Mouse (Mus musculus): Measurements from ENCODE around the gene Apof. TPM values are rescaled to one million over a fixed set of nuclear protein-coding genes. Genes with fewer than 3 reads are reported as not detected.

The Apof gene
- 0.11 TPM in 1 of 2 replicates, not detected in the other for polyA plus RNA-seq (2021; fragmentation: Nextera tagmentation)
- long read RNA-seq, experiment 1, result 0 reads
- long read RNA-seq, experiment 2, result 0 reads

DNA sequence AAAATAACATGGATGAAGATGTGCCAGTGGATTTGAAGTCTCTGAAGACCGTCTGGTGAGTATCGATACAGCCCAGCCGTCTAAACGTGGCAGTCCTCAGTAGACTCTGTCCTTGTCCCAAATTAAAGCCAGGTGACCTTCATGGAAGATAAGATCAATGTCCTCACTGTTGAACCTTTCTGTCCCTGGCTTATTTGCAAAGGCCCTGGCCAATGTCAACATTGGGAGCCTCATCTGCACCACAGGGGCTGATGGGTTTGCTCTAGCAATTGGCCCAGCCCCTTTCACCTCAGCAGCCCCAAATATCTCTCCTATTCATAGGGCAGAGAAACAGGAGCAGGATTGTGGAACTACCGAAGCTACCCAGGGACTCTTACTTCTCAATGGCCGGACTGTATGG, at the start of gene Apof:
Gene Apof, plus strand, starts transcription at position 301 of the 400 bp plus-strand sequence.

DNA sequence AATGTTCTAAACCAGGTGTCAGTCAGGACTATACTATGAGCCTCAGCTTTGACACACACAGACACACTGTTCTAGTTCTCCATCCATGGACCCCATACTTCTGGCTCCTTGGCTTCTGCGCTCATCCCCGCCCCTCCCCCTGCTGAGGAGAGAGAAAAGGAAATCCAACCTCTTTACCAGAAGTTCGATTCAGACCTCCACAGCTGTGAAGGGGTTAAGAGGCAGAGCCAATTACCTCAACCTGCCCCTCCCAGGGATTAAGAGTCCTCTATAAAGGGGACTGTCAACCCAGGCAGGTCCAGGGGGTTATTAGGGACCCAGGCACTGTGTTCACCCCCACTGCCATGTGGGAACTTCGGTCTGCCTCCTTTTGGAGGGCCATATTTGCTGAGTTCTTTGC, 42.9 kb upstream of the Apof start, which contains the start of gene Mip:
Gene Mip, plus strand, starts transcription at position 301 of the 400 bp plus-strand sequence.

DNA sequence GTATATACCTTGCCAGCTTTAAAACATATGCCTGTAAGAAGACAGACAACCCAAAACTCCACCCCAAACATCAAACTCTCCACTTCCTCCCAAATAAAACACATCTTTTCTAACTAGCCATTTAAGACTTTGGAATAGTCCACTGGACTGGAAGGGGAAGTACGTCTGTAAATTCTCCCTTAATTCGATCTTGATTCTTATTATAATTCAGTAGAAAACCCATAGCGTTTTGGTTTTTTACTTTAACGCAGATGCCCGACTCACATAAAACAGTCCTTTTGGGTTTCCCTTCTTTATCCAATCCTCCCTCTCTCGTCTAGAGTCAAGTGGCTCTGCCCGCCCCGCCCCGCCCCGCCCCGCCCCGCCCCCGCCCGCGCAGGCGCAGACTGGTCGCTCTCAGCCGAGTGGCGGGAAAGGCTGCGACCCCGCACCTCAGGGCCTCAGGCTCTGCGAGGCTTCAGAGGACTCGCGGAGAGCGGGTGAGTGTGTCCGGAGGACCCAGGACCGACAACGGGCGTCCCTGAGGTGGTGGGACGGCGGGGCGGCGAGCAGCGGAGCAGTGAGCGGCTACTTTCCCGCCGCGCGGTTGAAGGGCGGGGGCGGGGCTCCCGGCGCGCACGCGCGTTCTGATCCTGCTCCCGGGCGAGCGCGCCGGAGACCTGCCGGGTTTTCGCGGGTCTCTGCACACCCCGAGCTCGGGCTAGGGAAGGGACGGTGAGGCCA, 36.6 kb upstream of the Apof start, which contains the start of gene Timeless:
Gene Timeless, plus strand, starts transcription at position 369 of the 723 bp plus-strand sequence.

DNA sequence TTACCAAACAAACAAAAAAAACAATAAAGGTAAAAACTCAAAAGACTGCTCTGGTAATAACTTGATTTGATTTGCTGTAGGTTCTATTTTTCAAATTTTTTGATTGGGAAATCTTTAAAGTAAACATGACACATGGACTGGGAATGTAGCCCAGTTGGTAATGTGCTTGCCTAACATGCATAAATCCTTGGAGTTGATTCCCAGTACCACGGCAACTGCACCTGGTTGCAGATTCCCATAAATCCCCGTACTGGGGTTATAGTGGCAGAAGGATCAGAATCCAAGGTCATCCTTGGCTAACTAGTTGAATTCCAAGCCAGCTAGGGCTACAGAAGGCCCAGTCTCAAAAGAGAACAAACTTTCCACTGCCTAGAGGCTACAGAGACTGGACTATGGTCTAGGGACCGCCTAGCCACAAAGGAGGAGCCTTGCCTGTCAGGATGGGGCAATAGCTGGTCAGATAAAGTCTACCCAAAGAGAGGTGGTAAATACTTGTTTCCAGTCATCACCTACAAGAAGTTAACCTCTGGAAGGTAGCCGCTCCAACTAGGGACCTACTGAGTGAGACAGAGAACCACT, 14.7 kb upstream of the Apof start, which contains the start of gene Apon:
Gene Apon, plus strand, starts transcription at position 420 of the 579 bp plus-strand sequence.

DNA sequence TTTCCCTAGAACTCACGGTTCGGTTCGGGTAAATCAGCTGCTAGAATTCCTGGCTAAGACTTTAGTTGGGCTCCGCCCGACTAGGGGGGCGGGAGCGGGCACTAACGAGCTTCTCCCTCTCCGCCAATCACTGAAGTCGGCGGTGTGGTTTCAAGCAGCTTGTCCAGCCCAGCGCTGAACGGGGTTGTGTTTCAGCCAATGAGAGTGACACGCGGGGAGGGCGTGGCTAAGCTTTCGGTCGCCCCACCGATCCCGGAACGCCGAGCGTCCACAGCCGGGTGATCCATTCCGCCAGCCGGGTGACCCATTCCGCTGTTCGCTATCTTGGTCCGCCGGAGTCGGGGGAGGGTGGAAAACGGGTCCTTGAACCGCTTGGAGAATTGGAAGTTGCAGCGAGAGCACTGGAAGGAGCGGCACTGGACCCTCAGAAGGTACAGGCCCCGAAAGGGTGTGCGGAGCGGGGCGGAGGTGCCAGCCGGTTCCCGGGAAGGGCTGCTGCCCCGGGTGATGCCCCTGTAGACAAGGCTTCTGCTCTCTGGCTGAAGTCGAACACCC, 1.9 kb downstream of the Apof start, which contains the start of gene Stat2:
Gene Stat2, plus strand, starts transcription at position 273 of the 555 bp plus-strand sequence.

DNA sequence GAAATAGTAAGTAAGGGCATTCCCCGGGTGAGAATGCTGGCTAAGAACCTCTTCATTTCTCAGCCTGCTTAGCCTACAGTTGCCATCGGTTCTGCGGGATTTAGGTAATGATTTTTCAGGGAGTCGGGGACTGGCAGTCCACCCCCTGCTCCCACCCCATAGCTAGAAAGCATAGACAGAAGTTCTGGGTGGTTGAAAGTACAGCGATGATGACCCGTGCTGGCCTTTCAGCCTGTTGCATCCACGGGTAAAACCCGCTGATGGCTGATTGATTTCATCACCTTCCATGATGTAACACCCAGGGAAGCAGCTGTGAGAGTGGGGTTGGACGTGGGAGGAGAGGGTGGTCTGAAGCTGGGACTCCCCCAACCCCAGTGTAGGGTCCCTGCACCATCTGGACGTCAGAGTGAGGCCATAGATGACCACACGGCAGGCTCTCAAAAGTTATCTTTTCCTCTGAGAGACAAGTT, 30.3 kb downstream of the Apof start, which contains the start of gene Il23a:
Gene Il23a, minus strand, starts transcription at position 51 of the 470 bp plus-strand sequence.

DNA sequence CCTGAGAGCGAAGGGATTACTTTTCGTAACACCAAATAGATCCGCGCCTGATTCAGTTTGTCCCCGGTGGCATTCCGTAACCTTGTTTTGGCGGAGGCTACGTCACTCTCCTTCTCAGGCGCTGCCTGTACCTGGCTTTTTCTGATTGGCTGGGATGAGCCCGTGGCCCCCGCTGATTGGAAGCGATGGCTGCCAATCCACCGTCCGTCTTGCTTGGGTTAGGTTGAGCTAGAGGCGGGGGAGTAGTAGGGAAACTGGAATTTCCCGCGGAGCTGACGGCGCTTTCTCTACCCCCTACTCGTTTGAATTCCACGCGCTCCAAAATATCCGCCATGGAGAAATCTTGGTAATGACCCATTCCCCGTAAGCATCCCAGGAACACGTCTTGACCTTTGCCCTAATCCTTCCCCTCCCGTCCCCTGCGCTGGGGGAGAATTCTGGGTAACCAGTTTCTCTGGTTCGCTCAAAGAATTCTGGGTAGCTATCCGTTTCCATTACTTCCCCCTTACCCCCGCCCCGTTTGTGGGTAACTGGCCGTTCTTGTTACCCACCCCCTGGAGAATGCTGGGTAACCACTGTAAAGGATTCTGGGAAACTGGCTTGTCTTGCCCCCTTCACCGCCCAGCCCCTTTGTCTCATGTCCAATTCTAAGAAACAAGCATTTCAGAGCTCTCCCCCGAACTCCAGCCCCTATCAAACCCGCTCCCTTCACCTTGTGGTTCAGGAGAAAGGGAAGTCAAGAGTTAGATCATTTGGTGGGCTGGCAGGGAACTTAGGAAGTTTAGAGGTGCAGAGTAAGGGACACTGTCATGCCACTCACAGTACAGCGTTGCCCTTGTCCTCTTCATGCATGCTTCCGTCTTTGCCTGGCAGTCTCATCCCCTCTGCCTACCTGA, 34.9 kb downstream of the Apof start, which contains the start of gene Pan2:
Gene Pan2, plus strand, starts transcription at position 210 of the 896 bp plus-strand sequence.

Other genes starting within 250 kb of the Apof start
- gene Naca, start 233.1 kb upstream of the Apof start, polyA plus RNA-seq (2021; fragmentation: Nextera tagmentation), result 846 and 866 TPM in 2 replicates
- gene Ptges3, start 209.7 kb upstream of the Apof start, polyA plus RNA-seq (2021; fragmentation: Nextera tagmentation), result 201 and 217 TPM in 2 replicates
- 1,647 and 1,721 TPM in 2 replicates for gene Atp5b, start 185.4 kb upstream of the Apof start, polyA plus RNA-seq (2021; fragmentation: Nextera tagmentation)
- gene Baz2a, start 177.1 kb upstream of the Apof start, polyA plus RNA-seq (2021; fragmentation: Nextera tagmentation), result 4.0 and 4.7 TPM in 2 replicates
- gene Rbms2, start 88.4 kb upstream of the Apof start, polyA plus RNA-seq (2021; fragmentation: Nextera tagmentation), result 2.6 and 2.7 TPM in 2 replicates
- gene Gls2, start 74.2 kb upstream of the Apof start, polyA plus RNA-seq (2021; fragmentation: Nextera tagmentation), result 10.9 and 11.5 TPM in 2 replicates
- 10.2 and 11.8 TPM in 2 replicates for gene Spryd4, start 56.9 kb upstream of the Apof start, polyA plus RNA-seq (2021; fragmentation: Nextera tagmentation)
- not detected in 2 replicates for gene Mip, start 42.8 kb upstream of the Apof start, polyA plus RNA-seq (2021; fragmentation: Nextera tagmentation)
- gene Timeless, start 36.6 kb upstream of the Apof start, polyA plus RNA-seq (2021; fragmentation: Nextera tagmentation), result 2.3 and 4.9 TPM in 2 replicates
- not detected in 2 replicates for gene Apon, start 14.6 kb upstream of the Apof start, polyA plus RNA-seq (2021; fragmentation: Nextera tagmentation)
- gene Stat2, start 1.9 kb downstream of the Apof start, polyA plus RNA-seq (2021; fragmentation: Nextera tagmentation), result 4.5 and 5.5 TPM in 2 replicates
- not detected in 2 replicates for gene Il23a, start 30.1 kb downstream of the Apof start, polyA plus RNA-seq (2021; fragmentation: Nextera tagmentation)
- gene Pan2, start 34.7 kb downstream of the Apof start, polyA plus RNA-seq (2021; fragmentation: Nextera tagmentation), result 2.6 and 2.7 TPM in 2 replicates
- gene Cnpy2, start 53.8 kb downstream of the Apof start, polyA plus RNA-seq (2021; fragmentation: Nextera tagmentation), result 155 and 167 TPM in 2 replicates
- gene Cs, start 69.1 kb downstream of the Apof start, polyA plus RNA-seq (2021; fragmentation: Nextera tagmentation), result 210 and 229 TPM in 2 replicates
- gene Coq10a, start 100.3 kb downstream of the Apof start, polyA plus RNA-seq (2021; fragmentation: Nextera tagmentation), result 16.1 and 16.7 TPM in 2 replicates
- 8.8 and 12.6 TPM in 2 replicates for gene Ankrd52, start 108.4 kb downstream of the Apof start, polyA plus RNA-seq (2021; fragmentation: Nextera tagmentation)
- gene Slc39a5, start 132.6 kb downstream of the Apof start, polyA plus RNA-seq (2021; fragmentation: Nextera tagmentation), result 0.06 and 0.18 TPM in 2 replicates
- gene Nabp2, start 142.8 kb downstream of the Apof start, polyA plus RNA-seq (2021; fragmentation: Nextera tagmentation), result 107 and 127 TPM in 2 replicates
- 66.3 and 69.8 TPM in 2 replicates for gene Rnf41, start 143.0 kb downstream of the Apof start, polyA plus RNA-seq (2021; fragmentation: Nextera tagmentation)
- 80.0 and 92.3 TPM in 2 replicates for gene Smarcc2, start 190.6 kb downstream of the Apof start, polyA plus RNA-seq (2021; fragmentation: Nextera tagmentation)
- gene Myl6, start 225.5 kb downstream of the Apof start, polyA plus RNA-seq (2021; fragmentation: Nextera tagmentation), result 843 and 993 TPM in 2 replicates
- gene Myl6b, start 230.0 kb downstream of the Apof start, polyA plus RNA-seq (2021; fragmentation: Nextera tagmentation), result 2.1 and 3.8 TPM in 2 replicates